Mouse (Mus musculus) liver, adult 2 months (tissue): ENCODE results near the gene Tmem251. TPM values are rescaled to one million over a fixed set of nuclear protein-coding genes. Genes with fewer than 3 reads are reported as not detected.

Experiments
- DNase-seq: peaks from one replicate; pipeline ENCODE4 v3.0.0-alpha.2; 2011; ENCODE audit warnings: low read depth, low spot score; ENCODE audit errors: extremely low read depth
- H3K27ac ChIP-seq: fragments of 200-500 bp; replicated peaks from 2 replicates; pipeline ENCODE4 v1.5.1; 2012; ENCODE audit warnings: low read depth, mild to moderate bottlenecking, control low read depth, inconsistent platforms, low read length; ENCODE audit not compliant: insufficient read depth
- H3K27me3 ChIP-seq: fragments of 200-500 bp; 2 replicates; pipeline ENCODE4 v1.6.1; 2012; ENCODE audit warnings: mild to moderate bottlenecking, moderate library complexity, low read length, inconsistent platforms; ENCODE audit not compliant: control insufficient read depth, insufficient read depth
- H3K36me3 ChIP-seq: fragments of 200-500 bp; 2 replicates; pipeline ENCODE4 v1.6.1; 2012; ENCODE audit warnings: low read length, inconsistent platforms; ENCODE audit not compliant: control insufficient read depth, insufficient read depth
- H3K4me1 ChIP-seq: fragments of 200-500 bp; 2 replicates; pipeline ENCODE4 v1.6.1; 2011; ENCODE audit warnings: low read length; ENCODE audit not compliant: control insufficient read depth, insufficient read depth
- H3K4me3 ChIP-seq: fragments of 200-500 bp; 2 replicates; pipeline ENCODE4 v1.5.1; 2011; ENCODE audit warnings: low read depth, mild to moderate bottlenecking, control low read depth, low read length, moderate library complexity; ENCODE audit not compliant: insufficient read depth
- H3K79me2 ChIP-seq: fragments of 200-500 bp; 2 replicates; pipeline ENCODE4 v1.6.1; 2012; ENCODE audit warnings: inconsistent platforms, mild to moderate bottlenecking, low read length, moderate library complexity; ENCODE audit not compliant: control insufficient read depth, insufficient read depth
- H3K9ac ChIP-seq: fragments of 200-500 bp; 2 replicates; pipeline ENCODE4 v1.6.1; 2012; ENCODE audit warnings: low read depth, mild to moderate bottlenecking, control low read depth, inconsistent platforms, low read length
- CTCF ChIP-seq: fragments of 200-500 bp; IDR thresholded peaks from 2 replicates; pipeline ENCODE4 v1.5.1; 2011; ENCODE audit warnings: low read depth, low read length, control low read depth
- POLR2A ChIP-seq: fragments of 200-500 bp; IDR thresholded peaks from 2 replicates; pipeline ENCODE4 v1.6.1; 2011; ENCODE audit warnings: low read length, control low read depth; ENCODE audit not compliant: insufficient read depth; ENCODE audit errors: extremely low read depth
- WGBS: fragments of 180-500 bp; shearing (Covaris S2); methylation state at CpG from one replicate; pipeline ENCODE4 v1.1.7; 2018; 5-methylcytosine and 5-hydroxymethylcytosine counted together
- polyA plus RNA-seq: library from polyadenylated mRNA; depleted of rRNA; stranded (reverse); fragments of >200 nt; gene quantifications from 2 replicates; pipeline ENCODE4 v1.2.3, GENCODE M21; 2012
- total RNA-seq: library from RNA; depleted of rRNA; stranded (reverse); fragments of >200 nt; gene quantifications from 2 replicates; pipeline ENCODE4 v1.2.3, GENCODE M21; 2014

The Tmem251 gene
- total and polyA plus RNA-seq, 2 experiments: 1.6 to 2.0 TPM

GRCm38 (mm10) chr12:102740285-102740684 is 3.3 kb upstream of the Tmem251 start:
- H3K4me3 ChIP-seq: no peak overlapping the region
- DNase-seq: no peak
- 73% methylated on average over 3 of the region's 3 CpGs for WGBS
- H3K79me2 ChIP-seq: no peaks in the 10 kb centered on the region; the same call in 1 of the 2 replicates
- H3K27ac ChIP-seq: no peak overlapping the region
- no peak overlapping the region for H3K9ac ChIP-seq
- H3K4me1 ChIP-seq: peaks cover 10% of the 10 kb centered on the region
- H3K36me3 ChIP-seq: no peaks in the 10 kb centered on the region
- TF ChIP-seq CTCF (no peak), POLR2A (no peak)
- no peaks in the 10 kb centered on the region for H3K27me3 ChIP-seq

- 77% methylated on average over 7 of the region's 7 CpGs for WGBS
- Histone ChIP-seq H3K27me3 (no peaks in the 10 kb centered on the region), H3K9ac (no peak overlapping the region), H3K79me2 (peaks cover 3% of the 10 kb centered on the region; the same call in 1 of the 2 replicates), H3K4me1 (peaks cover 10% of the 10 kb centered on the region), H3K36me3 (peaks cover 3% of the 10 kb centered on the region), H3K27ac (no peak overlapping the region), H3K4me3 (no peak overlapping the region)
- TF ChIP-seq CTCF: no peak
- no peak for TF ChIP-seq POLR2A
- DNase-seq: no peak
Observed at GRCm38 (mm10) chr12:102742056-102742455, 1.5 kb upstream of the Tmem251 start.

GRCm38 (mm10) chr12:102743036-102743588 is 450 bp upstream of the Tmem251 start:
- TF ChIP-seq CTCF (no peak), POLR2A (no peak)
- under 1% methylated on average over 33 of the region's 33 CpGs for WGBS

GRCm38 (mm10) chr12:102744839-102745238 is 1.3 kb downstream of the Tmem251 start:
- Histone ChIP-seq H3K27ac (no peak overlapping the region), H3K9ac (no peak overlapping the region), H3K36me3 (peaks cover 3% of the 10 kb centered on the region), H3K4me1 (peaks cover 16% of the 10 kb centered on the region), H3K27me3 (no peaks in the 10 kb centered on the region), H3K79me2 (peaks cover 7% of the 10 kb centered on the region; the same call in 1 of the 2 replicates), H3K4me3 (no peak overlapping the region)
- no peak for DNase-seq
- 65% methylated on average over 6 of the region's 6 CpGs for WGBS
- TF ChIP-seq POLR2A (no peak), CTCF (no peak)

More at GRCm38 (mm10) chr12:102743036-102743588, 450 bp upstream of the Tmem251 start:
- Histone ChIP-seq H3K4me3 (peak overlapping the region; percentile 96), H3K79me2 (peaks cover 3% of the 10 kb centered on the region; the same call in 1 of the 2 replicates), H3K9ac (peak overlapping the region; percentile 89), H3K36me3 (peaks cover 3% of the 10 kb centered on the region), H3K4me1 (peaks cover 10% of the 10 kb centered on the region), H3K27ac (peak overlapping the region; percentile 77), H3K27me3 (no peaks in the 10 kb centered on the region)
- no peak for DNase-seq

- DNase-seq: no peak
- H3K27me3 ChIP-seq: no peaks in the 10 kb centered on the region
- H3K4me1 ChIP-seq: peaks cover 11% of the 10 kb centered on the region
- H3K9ac ChIP-seq: no peak overlapping the region
- peaks cover 7% of the 10 kb centered on the region; the same call in 1 of the 2 replicates for H3K79me2 ChIP-seq
- WGBS: 83% methylated on average over 3 of the region's 3 CpGs
- peaks cover 3% of the 10 kb centered on the region for H3K36me3 ChIP-seq
- H3K27ac ChIP-seq: 0 out of 2 replicates have a peak overlapping the region, but pooled peaks have one; percentile 29
- no peak overlapping the region for H3K4me3 ChIP-seq
- no peak for TF ChIP-seq CTCF
- TF ChIP-seq POLR2A: no peak
Observed at GRCm38 (mm10) chr12:102748256-102748655, 4.7 kb downstream of the Tmem251 start.

- TF ChIP-seq CTCF: peak; percentile 30; the same call in 1 of the 2 replicates
- no peak for TF ChIP-seq POLR2A
Observed at GRCm38 (mm10) chr12:102756304-102756703, 12.7 kb downstream of the Tmem251 start.

More at GRCm38 (mm10) chr12:102756304-102756703, 12.7 kb downstream of the Tmem251 start:
- no peak overlapping the region for H3K4me3 ChIP-seq
- H3K79me2 ChIP-seq: peaks cover 11% of the 10 kb centered on the region; the same call in 1 of the 2 replicates
- WGBS: 76% methylated on average over 7 of the region's 7 CpGs
- H3K27ac ChIP-seq: no peak overlapping the region
- no peaks in the 10 kb centered on the region for H3K36me3 ChIP-seq
- H3K9ac ChIP-seq: no peak overlapping the region
- H3K27me3 ChIP-seq: no peaks in the 10 kb centered on the region
- no peak for DNase-seq
- peaks cover 10% of the 10 kb centered on the region; the same call in 1 of the 2 replicates for H3K4me1 ChIP-seq
